Mouse (Mus musculus): ENCODE results near the gene Tmem248. TPM values are rescaled to one million over a fixed set of nuclear protein-coding genes. Genes with fewer than 3 reads are reported as not detected.

Tmem248 gene
- 26.0 and 26.6 TPM in 2 replicates for polyA plus RNA-seq (2015; fragmentation: Nextera tagmentation; extraction: Ambion mirVana)

- Histone ChIP-seq H3K27me3 (replicated peaks; ENCODE audit: control insufficient read depth, insufficient read depth, low read length) (no peaks in the 10 kb centered on the region), H3K9ac (ENCODE audit: low read depth, low read length) (no peak within 1 kb of the TSS), H3K36me3 (ENCODE audit: control insufficient read depth, insufficient read depth, low read length) (peaks cover 5% of the 10 kb centered on the region), H3K4me1 (ENCODE audit: control insufficient read depth, insufficient read depth, low read depth, low read length) (peaks cover 8% of the 10 kb centered on the region), H3K4me2 (ENCODE audit: low read length) (no peak within 1 kb of the TSS), H3K27ac (ENCODE audit: low read depth, low read length) (no peak within 1 kb of the TSS), H3K4me3 (ENCODE audit: low read length) (no peak within 1 kb of the TSS), H3K9me3 (ENCODE audit: control insufficient read depth, low read length) (no peaks in the 10 kb centered on the region)
- ATAC-seq, result no peak
- WGBS, result 83% methylated on average over 7 of the region's 7 CpGs
Measured at GRCm38 (mm10) chr5:130216781-130217180, at the start of gene Tmem248. Tmem248 (plus strand) TSS chr5:130217081.

GRCm38 (mm10) chr5:130169109-130169508 is 47.8 kb upstream of the Tmem248 start:
- H3K36me3 ChIP-seq (ENCODE audit: control insufficient read depth, insufficient read depth, low read length), result no peaks in the 10 kb centered on the region
- no peak overlapping the region for H3K27ac ChIP-seq (ENCODE audit: low read depth, low read length)
- no peaks in the 10 kb centered on the region for H3K27me3 ChIP-seq (replicated peaks; ENCODE audit: control insufficient read depth, insufficient read depth, low read length)
- WGBS, result 75% methylated on average over 6 of the region's 6 CpGs
- no peak overlapping the region for H3K9ac ChIP-seq (ENCODE audit: low read depth, low read length)
- H3K9me3 ChIP-seq (ENCODE audit: control insufficient read depth, low read length), result no peaks in the 10 kb centered on the region
- H3K4me2 ChIP-seq (ENCODE audit: low read length), result no peak overlapping the region
- peaks cover 19% of the 10 kb centered on the region for H3K4me1 ChIP-seq (ENCODE audit: control insufficient read depth, insufficient read depth, low read depth, low read length)
- no peak overlapping the region for H3K4me3 ChIP-seq (ENCODE audit: low read length)
- no peak for ATAC-seq

- no peak for ATAC-seq
- peak overlapping the region; percentile 95 for H3K4me3 ChIP-seq (ENCODE audit: low read length)
- no peaks in the 10 kb centered on the region for H3K36me3 ChIP-seq (ENCODE audit: control insufficient read depth, insufficient read depth, low read length)
- H3K4me2 ChIP-seq (ENCODE audit: low read length), result peak overlapping the region; percentile 91
- no peaks in the 10 kb centered on the region for H3K27me3 ChIP-seq (replicated peaks; ENCODE audit: control insufficient read depth, insufficient read depth, low read length)
- H3K27ac ChIP-seq (ENCODE audit: low read depth, low read length), result peak overlapping the region; percentile 89
- 13% methylated on average over 6 of the region's 6 CpGs for WGBS
- no peaks in the 10 kb centered on the region for H3K9me3 ChIP-seq (ENCODE audit: control insufficient read depth, low read length)
- peak overlapping the region; percentile 96 for H3K9ac ChIP-seq (ENCODE audit: low read depth, low read length)
- peaks cover 19% of the 10 kb centered on the region for H3K4me1 ChIP-seq (ENCODE audit: control insufficient read depth, insufficient read depth, low read depth, low read length)
Measured at GRCm38 (mm10) chr5:130170666-130171422, 46.0 kb upstream of the Tmem248 start.

GRCm38 (mm10) chr5:130171423-130171954 is 45.4 kb upstream of the Tmem248 start, which contains the start of gene Rabgef1:
Rabgef1 (plus strand) TSS chr5:130171798.
- 0% methylated on average over 43 of the region's 62 CpGs for WGBS
- no peaks in the 10 kb centered on the region for H3K36me3 ChIP-seq (ENCODE audit: control insufficient read depth, insufficient read depth, low read length)
- H3K4me2 ChIP-seq (ENCODE audit: low read length), result peak within 1 kb of the TSS; percentile 92
- H3K4me1 ChIP-seq (ENCODE audit: control insufficient read depth, insufficient read depth, low read depth, low read length), result peaks cover 19% of the 10 kb centered on the region
- peak within 1 kb of the TSS; percentile 96 for H3K9ac ChIP-seq (ENCODE audit: low read depth, low read length)
- peak within 1 kb of the TSS; percentile 89 for H3K27ac ChIP-seq (ENCODE audit: low read depth, low read length)
- no peaks in the 10 kb centered on the region for H3K9me3 ChIP-seq (ENCODE audit: control insufficient read depth, low read length)
- no peaks in the 10 kb centered on the region for H3K27me3 ChIP-seq (replicated peaks; ENCODE audit: control insufficient read depth, insufficient read depth, low read length)
- peak within 1 kb of the TSS; percentile 95 for H3K4me3 ChIP-seq (ENCODE audit: low read length)
- ATAC-seq, result peak; percentile 96

- peaks cover 19% of the 10 kb centered on the region for H3K4me1 ChIP-seq (ENCODE audit: control insufficient read depth, insufficient read depth, low read depth, low read length)
- H3K4me3 ChIP-seq (ENCODE audit: low read length), result peak overlapping the region; percentile 95
- WGBS, result 3% methylated on average over 28 of the region's 46 CpGs
- no peaks in the 10 kb centered on the region for H3K9me3 ChIP-seq (ENCODE audit: control insufficient read depth, low read length)
- no peaks in the 10 kb centered on the region for H3K36me3 ChIP-seq (ENCODE audit: control insufficient read depth, insufficient read depth, low read length)
- peak overlapping the region; percentile 89 for H3K27ac ChIP-seq (ENCODE audit: low read depth, low read length)
- H3K4me2 ChIP-seq (ENCODE audit: low read length), result peak overlapping the region; percentile 92
- H3K9ac ChIP-seq (ENCODE audit: low read depth, low read length), result peak overlapping the region; percentile 96
- ATAC-seq, result peak; percentile 18; the same call in 1 of the 2 replicates
- no peaks in the 10 kb centered on the region for H3K27me3 ChIP-seq (replicated peaks; ENCODE audit: control insufficient read depth, insufficient read depth, low read length)
Measured at GRCm38 (mm10) chr5:130171956-130172601, 44.8 kb upstream of the Tmem248 start.

GRCm38 (mm10) chr5:130173012-130173411 is 43.9 kb upstream of the Tmem248 start:
- Histone ChIP-seq H3K4me1 (ENCODE audit: control insufficient read depth, insufficient read depth, low read depth, low read length) (peaks cover 19% of the 10 kb centered on the region), H3K36me3 (ENCODE audit: control insufficient read depth, insufficient read depth, low read length) (no peaks in the 10 kb centered on the region), H3K4me2 (ENCODE audit: low read length) (peak overlapping the region; percentile 92), H3K9ac (ENCODE audit: low read depth, low read length) (no peak overlapping the region), H3K4me3 (ENCODE audit: low read length) (peak overlapping the region; percentile 95), H3K27ac (ENCODE audit: low read depth, low read length) (no peak overlapping the region), H3K9me3 (ENCODE audit: control insufficient read depth, low read length) (no peaks in the 10 kb centered on the region), H3K27me3 (replicated peaks; ENCODE audit: control insufficient read depth, insufficient read depth, low read length) (no peaks in the 10 kb centered on the region)
- ATAC-seq, result no peak
- WGBS, result 88% methylated on average over 4 of the region's 4 CpGs

- H3K36me3 ChIP-seq (ENCODE audit: control insufficient read depth, insufficient read depth, low read length), result no peaks in the 10 kb centered on the region
- no peak for ATAC-seq
Measured at GRCm38 (mm10) chr5:130177871-130178270, 39.0 kb upstream of the Tmem248 start.

GRCm38 (mm10) chr5:130180362-130180761 is 36.5 kb upstream of the Tmem248 start:
- Histone ChIP-seq H3K4me3 (ENCODE audit: low read length) (no peak overlapping the region), H3K27ac (ENCODE audit: low read depth, low read length) (no peak overlapping the region), H3K9ac (ENCODE audit: low read depth, low read length) (no peak overlapping the region), H3K4me1 (ENCODE audit: control insufficient read depth, insufficient read depth, low read depth, low read length) (no peaks in the 10 kb centered on the region), H3K27me3 (replicated peaks; ENCODE audit: control insufficient read depth, insufficient read depth, low read length) (no peaks in the 10 kb centered on the region), H3K4me2 (ENCODE audit: low read length) (no peak overlapping the region), H3K9me3 (ENCODE audit: control insufficient read depth, low read length) (no peaks in the 10 kb centered on the region), H3K36me3 (ENCODE audit: control insufficient read depth, insufficient read depth, low read length) (no peaks in the 10 kb centered on the region)
- ATAC-seq, result peak; percentile 42; the same call in 1 of the 2 replicates
- 58% methylated on average over 7 of the region's 7 CpGs for WGBS

More at GRCm38 (mm10) chr5:130177871-130178270, 39.0 kb upstream of the Tmem248 start:
- H3K9me3 ChIP-seq (ENCODE audit: control insufficient read depth, low read length), result no peaks in the 10 kb centered on the region
- H3K4me2 ChIP-seq (ENCODE audit: low read length), result no peak overlapping the region
- H3K27me3 ChIP-seq (replicated peaks; ENCODE audit: control insufficient read depth, insufficient read depth, low read length), result no peaks in the 10 kb centered on the region
- H3K4me1 ChIP-seq (ENCODE audit: control insufficient read depth, insufficient read depth, low read depth, low read length), result peaks cover 7% of the 10 kb centered on the region
- H3K4me3 ChIP-seq (ENCODE audit: low read length), result no peak overlapping the region
- no peak overlapping the region for H3K9ac ChIP-seq (ENCODE audit: low read depth, low read length)
- WGBS, result 56% methylated on average over 4 of the region's 4 CpGs
- no peak overlapping the region for H3K27ac ChIP-seq (ENCODE audit: low read depth, low read length)

All from hindbrain, embryonic 16.5 days (tissue).